Mouse (Mus musculus): ENCODE data around the gene Klrb1f. TPM values are rescaled to one million over a fixed set of nuclear protein-coding genes. Genes with fewer than 3 reads are reported as not detected.

The Klrb1f gene
- polyA plus RNA-seq (2014; fragmentation: Illumina TruSeq; extraction: RNeasy Lipid Tissue Mini Kit (QIAGEN cat#74804)), result 1.6 TPM

GRCm38 (mm10) chr6:129045601-129046000 lies at the start of gene Klrb1f:
Gene Klrb1f (plus strand): TSS chr6:129045901.

DNA sequence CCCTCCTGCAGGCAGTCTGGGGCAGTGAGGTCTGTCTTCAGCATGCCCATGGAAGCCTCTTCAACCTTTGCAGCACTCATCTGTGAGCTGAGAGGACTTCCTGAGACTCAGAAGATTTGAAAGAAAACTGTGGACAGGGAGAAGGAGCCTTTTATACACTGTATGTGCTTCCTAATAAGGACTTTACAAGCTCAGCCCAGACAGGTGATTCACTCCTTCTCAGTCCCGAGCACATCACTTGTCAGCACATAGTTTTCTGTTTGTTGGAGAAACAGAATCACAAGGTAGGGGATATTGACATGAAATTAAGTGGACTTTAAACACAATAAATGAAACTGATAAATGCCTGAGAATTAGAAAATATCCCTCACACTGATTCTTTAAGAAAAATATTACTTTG lies 55.1 kb downstream of the Klrb1f start, which contains the start of gene Clec2e:
Clec2e (minus strand) TSS at position 120 of the 400 bp plus-strand sequence.

Other genes with a start within 250 kb of the Klrb1f start
- gene Gm44511, start 219.6 kb upstream of the Klrb1f start, polyA plus RNA-seq (2014; fragmentation: Illumina TruSeq; extraction: RNeasy Lipid Tissue Mini Kit (QIAGEN cat#74804)), result 0.91 TPM
- gene Klrb1b, start 219.6 kb upstream of the Klrb1f start, polyA plus RNA-seq (2014; fragmentation: Illumina TruSeq; extraction: RNeasy Lipid Tissue Mini Kit (QIAGEN cat#74804)), result 1.4 TPM
- gene Clec2i, start 158.3 kb upstream of the Klrb1f start, polyA plus RNA-seq (2014; fragmentation: Illumina TruSeq; extraction: RNeasy Lipid Tissue Mini Kit (QIAGEN cat#74804)), result 1.7 TPM
- 2.9 TPM for gene BC035044, start 154.8 kb upstream of the Klrb1f start, polyA plus RNA-seq (2014; fragmentation: Illumina TruSeq; extraction: RNeasy Lipid Tissue Mini Kit (QIAGEN cat#74804))
- not detected for gene Clec2g, start 111.5 kb upstream of the Klrb1f start, polyA plus RNA-seq (2014; fragmentation: Illumina TruSeq; extraction: RNeasy Lipid Tissue Mini Kit (QIAGEN cat#74804))
- 0.86 TPM for gene Clec2e, start 55.0 kb downstream of the Klrb1f start, polyA plus RNA-seq (2014; fragmentation: Illumina TruSeq; extraction: RNeasy Lipid Tissue Mini Kit (QIAGEN cat#74804))
- gene Clec2d, start 134.7 kb downstream of the Klrb1f start, polyA plus RNA-seq (2014; fragmentation: Illumina TruSeq; extraction: RNeasy Lipid Tissue Mini Kit (QIAGEN cat#74804)), result 56.6 TPM
- gene Cd69, start 229.5 kb downstream of the Klrb1f start, polyA plus RNA-seq (2014; fragmentation: Illumina TruSeq; extraction: RNeasy Lipid Tissue Mini Kit (QIAGEN cat#74804)), result 1.3 TPM